Mouse (Mus musculus) embryonic facial prominence, embryonic 10.5 days (tissue): ENCODE results near the gene Tctn3. TPM values are rescaled to one million over a fixed set of nuclear protein-coding genes. Genes with fewer than 3 reads are reported as not detected.

Experiments
- DNase-seq: peaks from one replicate; pipeline ENCODE4 v3.0.0-alpha.2; 2017; ENCODE audit warnings: low spot score
- H3K27ac ChIP-seq: fragments of 300-500 bp; sonication (generic); replicated peaks from 2 replicates; pipeline ENCODE4 v1.5.1; 2016; ENCODE audit warnings: mild to moderate bottlenecking
- H3K27me3 ChIP-seq: fragments of 300-500 bp; sonication (generic); replicated peaks from 2 replicates; pipeline ENCODE4 v1.6.1; 2016; ENCODE audit warnings: low read depth, mild to moderate bottlenecking; ENCODE audit not compliant: poor library complexity, severe bottlenecking
- H3K36me3 ChIP-seq: fragments of 300-500 bp; sonication (generic); replicated peaks from 2 replicates; pipeline ENCODE4 v1.6.1; 2016; ENCODE audit warnings: mild to moderate bottlenecking, moderate library complexity
- H3K4me1 ChIP-seq: fragments of 300-500 bp; sonication (generic); 2 replicates; pipeline ENCODE4 v1.6.1; 2016
- H3K4me3 ChIP-seq: fragments of 300-500 bp; sonication (generic); 2 replicates; pipeline ENCODE4 v1.5.1; 2016; ENCODE audit warnings: mild to moderate bottlenecking, moderate library complexity
- H3K9me3 ChIP-seq: fragments of 300-500 bp; sonication (generic); 2 replicates; pipeline ENCODE4 v1.6.1; 2016; ENCODE audit warnings: mild to moderate bottlenecking
- WGBS: fragments of 180-500 bp; shearing (Covaris S2); methylation state at CpG from one replicate; pipeline ENCODE4 v1.1.7; 2016; 5-methylcytosine and 5-hydroxymethylcytosine counted together
- polyA plus RNA-seq: library from polyadenylated mRNA; unstranded; fragments of >200 nt; fragmentation: Nextera tagmentation; extraction: Ambion mirVana; gene quantifications from 2 replicates; pipeline ENCODE4 v1.2.1, GENCODE M21; 2016

The Tctn3 gene
- polyA plus RNA-seq, 1 experiment from 2014 or later = 10.0 TPM

- 76% methylated on average over 6 of the region's 6 CpGs for WGBS
- H3K36me3 ChIP-seq = peaks cover 36% of the 10 kb centered on the region
- H3K4me1 ChIP-seq = peaks cover 13% of the 10 kb centered on the region
- peak; percentile 16 for DNase-seq
- H3K4me3 ChIP-seq = no peak overlapping the region
- no peak overlapping the region for H3K27ac ChIP-seq
- H3K9me3 ChIP-seq = no peaks in the 10 kb centered on the region
- no peaks in the 10 kb centered on the region for H3K27me3 ChIP-seq
Observed at GRCm38 (mm10) chr19:40548386-40548785, 63.6 kb downstream of the Tctn3 start.

Other genes with a start within 250 kb of the Tctn3 start
- 40.7 and 41.1 TPM in 2 replicates for gene Sorbs1, start 98.5 kb downstream of the Tctn3 start, polyA plus RNA-seq
- 91.0 and 104 TPM in 2 replicates for gene Aldh18a1, start 23.8 kb downstream of the Tctn3 start, polyA plus RNA-seq
- gene Entpd1, start 133 bp upstream of the Tctn3 start, polyA plus RNA-seq = 3.1 and 3.3 TPM in 2 replicates
- 0.22 and 0.38 TPM in 2 replicates for gene Cc2d2b, start 136.5 kb upstream of the Tctn3 start, polyA plus RNA-seq
- gene Ccnj, start 219.0 kb upstream of the Tctn3 start, polyA plus RNA-seq = 38.7 and 40.5 TPM in 2 replicates